Mouse (Mus musculus): ENCODE data around the gene Gas2l3. TPM values are rescaled to one million over a fixed set of nuclear protein-coding genes. Genes with fewer than 3 reads are reported as not detected.

Gas2l3 gene
- polyA plus RNA-seq, 1 experiment from 2014 or later, result 19.7 TPM

GRCm38 (mm10) chr10:89442640-89443039 is 1.1 kb downstream of the Gas2l3 start:
- no peak for ATAC-seq
- H3K9ac ChIP-seq, result peak overlapping the region; percentile 72
- H3K27me3 ChIP-seq, result peaks cover 18% of the 10 kb centered on the region
- H3K27ac ChIP-seq, result no peak overlapping the region
- H3K36me3 ChIP-seq (ENCODE audit: poor library complexity, severe bottlenecking), result no peaks in the 10 kb centered on the region
- peak overlapping the region; percentile 62 for H3K4me3 ChIP-seq
- WGBS, result 30% methylated on average over 4 of the region's 4 CpGs
- peaks cover 27% of the 10 kb centered on the region for H3K4me1 ChIP-seq
- no peaks in the 10 kb centered on the region for H3K9me3 ChIP-seq (replicated peaks)
- H3K4me2 ChIP-seq, result peak overlapping the region; percentile 86

- Histone ChIP-seq H3K4me2 (no peak overlapping the region), H3K4me3 (no peak overlapping the region), H3K27me3 (peaks cover 19% of the 10 kb centered on the region), H3K4me1 (peaks cover 33% of the 10 kb centered on the region), H3K9ac (no peak overlapping the region), H3K27ac (no peak overlapping the region), H3K36me3 (ENCODE audit: poor library complexity, severe bottlenecking) (no peaks in the 10 kb centered on the region), H3K9me3 (replicated peaks) (no peaks in the 10 kb centered on the region)
- WGBS, result 95% methylated on average over 3 of the region's 3 CpGs
- no peak for ATAC-seq
Measured at GRCm38 (mm10) chr10:89441961-89442360, 1.8 kb downstream of the Gas2l3 start.

GRCm38 (mm10) chr10:89439380-89439779 is 4.4 kb downstream of the Gas2l3 start:
- H3K4me3 ChIP-seq, result no peak overlapping the region
- 88% methylated on average over 7 of the region's 7 CpGs for whole genome bisulfite sequencing
- no peak for ATAC-seq
- peaks cover 50% of the 10 kb centered on the region for H3K4me1 ChIP-seq
- no peaks in the 10 kb centered on the region for H3K36me3 ChIP-seq (ENCODE audit: poor library complexity, severe bottlenecking)
- no peak overlapping the region for H3K27ac ChIP-seq
- H3K4me2 ChIP-seq, result no peak overlapping the region
- H3K27me3 ChIP-seq, result peaks cover 16% of the 10 kb centered on the region
- H3K9me3 ChIP-seq (replicated peaks), result no peaks in the 10 kb centered on the region
- no peak overlapping the region for H3K9ac ChIP-seq

GRCm38 (mm10) chr10:89437996-89438395 is 5.8 kb downstream of the Gas2l3 start:
- Histone ChIP-seq H3K4me3 (no peak overlapping the region), H3K4me1 (peaks cover 45% of the 10 kb centered on the region), H3K9me3 (replicated peaks) (no peaks in the 10 kb centered on the region), H3K27ac (no peak overlapping the region), H3K36me3 (ENCODE audit: poor library complexity, severe bottlenecking) (no peaks in the 10 kb centered on the region), H3K4me2 (peak overlapping the region; percentile 8), H3K27me3 (peaks cover 15% of the 10 kb centered on the region), H3K9ac (no peak overlapping the region)
- WGBS, result 66% methylated on average over 12 of the region's 12 CpGs
- no peak for ATAC-seq

- ATAC-seq, result peak; percentile 9; the same call in 1 of the 2 replicates
Measured at GRCm38 (mm10) chr10:89437472-89437871, 6.3 kb downstream of the Gas2l3 start.

GRCm38 (mm10) chr10:89435920-89436319 is 7.8 kb downstream of the Gas2l3 start:
- H3K4me2 ChIP-seq, result no peak overlapping the region
- H3K4me3 ChIP-seq, result no peak overlapping the region
- no peak overlapping the region for H3K9ac ChIP-seq
- H3K9me3 ChIP-seq (replicated peaks), result no peaks in the 10 kb centered on the region
- peaks cover 18% of the 10 kb centered on the region for H3K27me3 ChIP-seq
- no peak overlapping the region for H3K27ac ChIP-seq
- H3K4me1 ChIP-seq, result peaks cover 39% of the 10 kb centered on the region
- ATAC-seq, result peak; percentile 44
- WGBS, result 38% methylated on average over 9 of the region's 9 CpGs
- no peaks in the 10 kb centered on the region for H3K36me3 ChIP-seq (ENCODE audit: poor library complexity, severe bottlenecking)

More at GRCm38 (mm10) chr10:89437472-89437871, 6.3 kb downstream of the Gas2l3 start:
- H3K27ac ChIP-seq, result no peak overlapping the region
- H3K27me3 ChIP-seq, result peaks cover 18% of the 10 kb centered on the region
- peak overlapping the region; percentile 8; the same call in 1 of the 2 replicates for H3K4me2 ChIP-seq
- WGBS, result 22% methylated on average over 9 of the region's 9 CpGs
- H3K9me3 ChIP-seq (replicated peaks), result no peaks in the 10 kb centered on the region
- H3K36me3 ChIP-seq (ENCODE audit: poor library complexity, severe bottlenecking), result no peaks in the 10 kb centered on the region
- no peak overlapping the region for H3K9ac ChIP-seq
- peaks cover 40% of the 10 kb centered on the region for H3K4me1 ChIP-seq
- no peak overlapping the region for H3K4me3 ChIP-seq

- Histone ChIP-seq H3K27ac (no peak overlapping the region), H3K27me3 (peaks cover 18% of the 10 kb centered on the region), H3K9me3 (replicated peaks) (no peaks in the 10 kb centered on the region), H3K4me1 (peaks cover 39% of the 10 kb centered on the region), H3K36me3 (ENCODE audit: poor library complexity, severe bottlenecking) (no peaks in the 10 kb centered on the region), H3K4me2 (peak overlapping the region; percentile 47), H3K4me3 (peak overlapping the region; percentile 18; the same call in 1 of the 2 replicates), H3K9ac (no peak overlapping the region)
- WGBS, result 39% methylated on average over 12 of the region's 12 CpGs
- peak; percentile 24 for ATAC-seq
Measured at GRCm38 (mm10) chr10:89435413-89435812, 8.4 kb downstream of the Gas2l3 start.

GRCm38 (mm10) chr10:89434509-89435210 is 9.1 kb downstream of the Gas2l3 start:
- no peak overlapping the region for H3K27ac ChIP-seq

GRCm38 (mm10) chr10:89432743-89433142 is 11.0 kb downstream of the Gas2l3 start:
- Histone ChIP-seq H3K9me3 (replicated peaks) (no peaks in the 10 kb centered on the region), H3K4me1 (peaks cover 28% of the 10 kb centered on the region), H3K4me3 (no peak overlapping the region), H3K4me2 (no peak overlapping the region), H3K36me3 (ENCODE audit: poor library complexity, severe bottlenecking) (peaks cover 20% of the 10 kb centered on the region), H3K27me3 (peaks cover 9% of the 10 kb centered on the region), H3K27ac (no peak overlapping the region), H3K9ac (no peak overlapping the region)
- ATAC-seq, result no peak
- 94% methylated on average over 13 of the region's 13 CpGs for WGBS

More at GRCm38 (mm10) chr10:89434509-89435210, 9.1 kb downstream of the Gas2l3 start:
- H3K36me3 ChIP-seq (ENCODE audit: poor library complexity, severe bottlenecking), result peaks cover 6% of the 10 kb centered on the region; the same call in 1 of the 2 replicates
- ATAC-seq, result peak; percentile 55; the same call in 1 of the 2 replicates
- H3K4me3 ChIP-seq, result peak overlapping the region; percentile 18; the same call in 1 of the 2 replicates
- H3K9ac ChIP-seq, result no peak overlapping the region
- WGBS, result 6% methylated on average over 17 of the region's 17 CpGs
- no peaks in the 10 kb centered on the region for H3K9me3 ChIP-seq (replicated peaks)
- peaks cover 18% of the 10 kb centered on the region for H3K27me3 ChIP-seq
- H3K4me2 ChIP-seq, result peak overlapping the region; percentile 47
- peaks cover 39% of the 10 kb centered on the region for H3K4me1 ChIP-seq

- no peak for ATAC-seq
- Histone ChIP-seq H3K4me3 (no peak overlapping the region), H3K9ac (no peak overlapping the region), H3K9me3 (replicated peaks) (no peaks in the 10 kb centered on the region), H3K27me3 (0 out of 2 replicates have a peak, but pooled peaks cover 6% of the 10 kb centered on the region), H3K27ac (no peak overlapping the region), H3K36me3 (ENCODE audit: poor library complexity, severe bottlenecking) (peaks cover 30% of the 10 kb centered on the region), H3K4me1 (peaks cover 16% of the 10 kb centered on the region), H3K4me2 (no peak overlapping the region)
- 94% methylated on average over 7 of the region's 7 CpGs for WGBS
Measured at GRCm38 (mm10) chr10:89430751-89431150, 13.0 kb downstream of the Gas2l3 start.

- Histone ChIP-seq H3K36me3 (ENCODE audit: poor library complexity, severe bottlenecking) (peaks cover 53% of the 10 kb centered on the region), H3K27me3 (no peaks in the 10 kb centered on the region), H3K27ac (no peak overlapping the region), H3K4me1 (no peaks in the 10 kb centered on the region), H3K9ac (no peak overlapping the region), H3K4me3 (no peak overlapping the region), H3K9me3 (replicated peaks) (no peaks in the 10 kb centered on the region), H3K4me2 (no peak overlapping the region)
- ATAC-seq, result no peak
- 85% methylated on average over 11 of the region's 11 CpGs for WGBS
Measured at GRCm38 (mm10) chr10:89424800-89425393, 18.9 kb downstream of the Gas2l3 start.

- Histone ChIP-seq H3K27me3 (no peaks in the 10 kb centered on the region), H3K4me3 (no peak overlapping the region), H3K9ac (no peak overlapping the region), H3K9me3 (replicated peaks) (no peaks in the 10 kb centered on the region), H3K36me3 (ENCODE audit: poor library complexity, severe bottlenecking) (peaks cover 47% of the 10 kb centered on the region), H3K27ac (no peak overlapping the region), H3K4me2 (no peak overlapping the region), H3K4me1 (no peaks in the 10 kb centered on the region)
- ATAC-seq, result no peak
- 93% methylated on average over 9 of the region's 9 CpGs for WGBS
Measured at GRCm38 (mm10) chr10:89424217-89424616, 19.6 kb downstream of the Gas2l3 start.
